Mouse (Mus musculus) limb, embryonic 12.5 days (tissue): ENCODE results near the gene Gng7. TPM values are rescaled to one million over a fixed set of nuclear protein-coding genes. Genes with fewer than 3 reads are reported as not detected.

Experiments
- ATAC-seq: fragments of 200-750 bp; cut with Nextera tagmentation; 2 replicates; pipeline ENCODE4 v1.8.0; 2017; ENCODE audit warnings: low read depth, moderate TSS enrichment; ENCODE audit not compliant: insufficient number of reproducible peaks, insufficient read depth, low FRiP score, low TSS enrichment
- H3K27ac ChIP-seq: fragments of 300-500 bp; sonication (generic); 2 replicates; pipeline ENCODE4 v1.5.1; 2016; ENCODE audit warnings: mild to moderate bottlenecking, moderate library complexity
- H3K27me3 ChIP-seq: fragments of 300-500 bp; sonication (generic); 2 replicates; pipeline ENCODE4 v1.6.1; 2016; ENCODE audit warnings: mild to moderate bottlenecking, moderate library complexity
- H3K36me3 ChIP-seq: fragments of 300-500 bp; sonication (generic); 2 replicates; pipeline ENCODE4 v1.6.1; 2016; ENCODE audit warnings: mild to moderate bottlenecking, moderate library complexity
- H3K4me1 ChIP-seq: fragments of 300-500 bp; sonication (generic); replicated peaks from 2 replicates; pipeline ENCODE4 v1.6.1; 2016
- H3K4me2 ChIP-seq: fragments of 300-500 bp; sonication (generic); 2 replicates; pipeline ENCODE4 v1.6.1; 2016; ENCODE audit warnings: mild to moderate bottlenecking, moderate library complexity
- H3K4me3 ChIP-seq: fragments of 300-500 bp; sonication (generic); replicated peaks from 2 replicates; pipeline ENCODE4 v1.5.1; 2016; ENCODE audit warnings: mild to moderate bottlenecking
- H3K9ac ChIP-seq: fragments of 300-500 bp; sonication (generic); replicated peaks from 2 replicates; pipeline ENCODE4 v1.6.1; 2016; ENCODE audit warnings: mild to moderate bottlenecking, moderate library complexity
- H3K9me3 ChIP-seq: fragments of 300-500 bp; sonication (generic); 2 replicates; pipeline ENCODE4 v1.6.1; 2016; ENCODE audit warnings: mild to moderate bottlenecking, moderate library complexity
- WGBS: fragments of 180-500 bp; shearing (Covaris S2); methylation state at CpG from one replicate; pipeline ENCODE4 v1.1.7; 2016; 5-methylcytosine and 5-hydroxymethylcytosine counted together
- polyA plus RNA-seq: library from polyadenylated mRNA; unstranded; fragments of >200 nt; fragmentation: Nextera tagmentation; extraction: Ambion mirVana; gene quantifications from 2 replicates; pipeline ENCODE4 v1.2.1, GENCODE M21; 2016

Gene Gng7
- polyA plus RNA-seq, 1 experiment from 2014 or later, result 6.2 TPM

GRCm38 (mm10) chr10:80954415-80954814 lies 60.3 kb downstream of the Gng7 start:
- H3K9ac ChIP-seq, result no peak overlapping the region
- no peaks in the 10 kb centered on the region for H3K9me3 ChIP-seq
- no peaks in the 10 kb centered on the region; the same call in 1 of the 2 replicates for H3K4me1 ChIP-seq
- no peak overlapping the region for H3K4me2 ChIP-seq
- 0 out of 2 replicates have a peak overlapping the region, but pooled peaks have one; percentile 1 for H3K27ac ChIP-seq
- ATAC-seq, result no peak
- no peak overlapping the region for H3K4me3 ChIP-seq
- no peaks in the 10 kb centered on the region for H3K36me3 ChIP-seq
- 77% methylated on average over 13 of the region's 13 CpGs for WGBS
- no peaks in the 10 kb centered on the region for H3K27me3 ChIP-seq

GRCm38 (mm10) chr10:80952449-80952848 lies 62.3 kb downstream of the Gng7 start:
- Histone ChIP-seq H3K4me2 (no peak overlapping the region), H3K27ac (no peak overlapping the region), H3K9me3 (no peaks in the 10 kb centered on the region), H3K9ac (no peak overlapping the region), H3K4me3 (no peak overlapping the region), H3K4me1 (peaks cover 9% of the 10 kb centered on the region), H3K36me3 (no peaks in the 10 kb centered on the region), H3K27me3 (no peaks in the 10 kb centered on the region)
- WGBS, result 71% methylated on average over 15 of the region's 15 CpGs
- no peak for ATAC-seq

- WGBS, result 76% methylated on average over 10 of the region's 10 CpGs
- no peaks in the 10 kb centered on the region for H3K9me3 ChIP-seq
- no peak for ATAC-seq
Observed at GRCm38 (mm10) chr10:80951761-80952390, 62.9 kb downstream of the Gng7 start.

GRCm38 (mm10) chr10:80950314-80950713 lies 64.4 kb downstream of the Gng7 start:
- 26% methylated on average over 5 of the region's 5 CpGs for WGBS
- Histone ChIP-seq H3K9ac (no peak overlapping the region), H3K9me3 (no peaks in the 10 kb centered on the region), H3K4me2 (no peak overlapping the region), H3K27ac (no peak overlapping the region), H3K4me1 (peaks cover 12% of the 10 kb centered on the region), H3K27me3 (no peaks in the 10 kb centered on the region; the same call in 1 of the 2 replicates), H3K36me3 (no peaks in the 10 kb centered on the region), H3K4me3 (no peak overlapping the region)
- ATAC-seq, result no peak

More at GRCm38 (mm10) chr10:80951761-80952390, 62.9 kb downstream of the Gng7 start:
- Histone ChIP-seq H3K4me3 (no peak overlapping the region), H3K9ac (no peak overlapping the region), H3K4me1 (peaks cover 12% of the 10 kb centered on the region), H3K4me2 (no peak overlapping the region), H3K27me3 (no peaks in the 10 kb centered on the region; the same call in 1 of the 2 replicates), H3K27ac (no peak overlapping the region), H3K36me3 (no peaks in the 10 kb centered on the region)

GRCm38 (mm10) chr10:80949081-80949480 lies 65.7 kb downstream of the Gng7 start:
- ATAC-seq, result no peak
- Histone ChIP-seq H3K4me1 (peaks cover 12% of the 10 kb centered on the region), H3K4me3 (no peak overlapping the region), H3K27me3 (no peaks in the 10 kb centered on the region; the same call in 1 of the 2 replicates), H3K9ac (no peak overlapping the region), H3K27ac (no peak overlapping the region), H3K4me2 (no peak overlapping the region), H3K36me3 (no peaks in the 10 kb centered on the region), H3K9me3 (no peaks in the 10 kb centered on the region)
- WGBS, result 77% methylated on average over 3 of the region's 3 CpGs

GRCm38 (mm10) chr10:80948570-80948969 lies 66.2 kb downstream of the Gng7 start:
- no peak overlapping the region for H3K9ac ChIP-seq
- peaks cover 12% of the 10 kb centered on the region for H3K4me1 ChIP-seq
- 42% methylated on average over 6 of the region's 6 CpGs for WGBS
- H3K27me3 ChIP-seq, result peaks cover 2% of the 10 kb centered on the region; the same call in 1 of the 2 replicates
- H3K27ac ChIP-seq, result no peak overlapping the region
- ATAC-seq, result no peak
- no peak overlapping the region for H3K4me3 ChIP-seq
- no peaks in the 10 kb centered on the region for H3K36me3 ChIP-seq
- H3K4me2 ChIP-seq, result no peak overlapping the region
- H3K9me3 ChIP-seq, result no peaks in the 10 kb centered on the region

GRCm38 (mm10) chr10:80947802-80948201 lies 66.9 kb downstream of the Gng7 start:
- Histone ChIP-seq H3K9ac (no peak overlapping the region), H3K4me3 (no peak overlapping the region), H3K4me2 (no peak overlapping the region), H3K27ac (0 out of 2 replicates have a peak overlapping the region, but pooled peaks have one; percentile 29), H3K27me3 (peaks cover 3% of the 10 kb centered on the region; the same call in 1 of the 2 replicates), H3K4me1 (peaks cover 12% of the 10 kb centered on the region), H3K9me3 (no peaks in the 10 kb centered on the region), H3K36me3 (no peaks in the 10 kb centered on the region)
- 66% methylated on average over 2 of the region's 2 CpGs for whole genome bisulfite sequencing
- no peak for ATAC-seq

- no peak overlapping the region for H3K4me2 ChIP-seq
- 63% methylated on average over 14 of the region's 14 CpGs for WGBS
Observed at GRCm38 (mm10) chr10:80946684-80947437, 67.9 kb downstream of the Gng7 start.

GRCm38 (mm10) chr10:80944231-80944630 lies 70.5 kb downstream of the Gng7 start:
- peaks cover 34% of the 10 kb centered on the region for H3K4me1 ChIP-seq
- ATAC-seq, result no peak
- no peaks in the 10 kb centered on the region for H3K9me3 ChIP-seq
- 85% methylated on average over 5 of the region's 5 CpGs for WGBS
- no peak overlapping the region for H3K4me2 ChIP-seq
- peaks cover 3% of the 10 kb centered on the region; the same call in 1 of the 2 replicates for H3K27me3 ChIP-seq
- no peak overlapping the region for H3K4me3 ChIP-seq
- no peak overlapping the region for H3K27ac ChIP-seq
- no peaks in the 10 kb centered on the region for H3K36me3 ChIP-seq
- H3K9ac ChIP-seq, result no peak overlapping the region

More at GRCm38 (mm10) chr10:80946684-80947437, 67.9 kb downstream of the Gng7 start:
- peaks cover 3% of the 10 kb centered on the region; the same call in 1 of the 2 replicates for H3K27me3 ChIP-seq
- no peak overlapping the region for H3K9ac ChIP-seq
- H3K27ac ChIP-seq, result 0 out of 2 replicates have a peak overlapping the region, but pooled peaks have one; percentile 29
- no peak for ATAC-seq
- H3K4me3 ChIP-seq, result no peak overlapping the region
- no peaks in the 10 kb centered on the region for H3K36me3 ChIP-seq
- peaks cover 12% of the 10 kb centered on the region for H3K4me1 ChIP-seq
- H3K9me3 ChIP-seq, result no peaks in the 10 kb centered on the region

- Histone ChIP-seq H3K9me3 (no peaks in the 10 kb centered on the region), H3K4me3 (no peak overlapping the region), H3K36me3 (no peaks in the 10 kb centered on the region), H3K27me3 (peaks cover 6% of the 10 kb centered on the region; the same call in 1 of the 2 replicates), H3K4me2 (no peak overlapping the region), H3K27ac (no peak overlapping the region), H3K9ac (no peak overlapping the region), H3K4me1 (peaks cover 39% of the 10 kb centered on the region)
- 83% methylated on average over 9 of the region's 9 CpGs for WGBS
- ATAC-seq, result no peak
Observed at GRCm38 (mm10) chr10:80943701-80944100, 71.0 kb downstream of the Gng7 start.

GRCm38 (mm10) chr10:80942919-80943318 lies 71.8 kb downstream of the Gng7 start:
- Histone ChIP-seq H3K4me3 (no peak overlapping the region), H3K9ac (no peak overlapping the region)

More at GRCm38 (mm10) chr10:80942919-80943318, 71.8 kb downstream of the Gng7 start:
- no peak overlapping the region for H3K4me2 ChIP-seq
- H3K4me1 ChIP-seq, result peaks cover 42% of the 10 kb centered on the region
- peaks cover 6% of the 10 kb centered on the region; the same call in 1 of the 2 replicates for H3K27me3 ChIP-seq
- WGBS, result 50% methylated on average over 8 of the region's 8 CpGs
- H3K9me3 ChIP-seq, result no peaks in the 10 kb centered on the region
- no peak for ATAC-seq
- H3K36me3 ChIP-seq, result no peaks in the 10 kb centered on the region
- H3K27ac ChIP-seq, result no peak overlapping the region
